Mouse (Mus musculus) right cerebral cortex, postnatal 14 days (tissue): ENCODE measurements at regions not wholly inside any gene's neighbourhood (a gene's known extent, or its start where the extent isn't known, plus 50 kb on each side); places are given as distances from the start of the nearest gene placed in this dataset.

Experiments
- DNase-seq: peaks from one replicate; pipeline ENCODE4 v3.0.0; 2022

- DNase-seq: no peak
Observed at GRCm38 (mm10) chr2:47750997-47751623, 1062.8 kb upstream of the Acvr2a start.

- DNase-seq: no peak
Observed at GRCm38 (mm10) chr2:47755716-47756115, 1058.2 kb upstream of the Acvr2a start.

- no peak for DNase-seq
Observed at GRCm38 (mm10) chr2:47756248-47756647, 1057.7 kb upstream of the Acvr2a start.

DNA sequence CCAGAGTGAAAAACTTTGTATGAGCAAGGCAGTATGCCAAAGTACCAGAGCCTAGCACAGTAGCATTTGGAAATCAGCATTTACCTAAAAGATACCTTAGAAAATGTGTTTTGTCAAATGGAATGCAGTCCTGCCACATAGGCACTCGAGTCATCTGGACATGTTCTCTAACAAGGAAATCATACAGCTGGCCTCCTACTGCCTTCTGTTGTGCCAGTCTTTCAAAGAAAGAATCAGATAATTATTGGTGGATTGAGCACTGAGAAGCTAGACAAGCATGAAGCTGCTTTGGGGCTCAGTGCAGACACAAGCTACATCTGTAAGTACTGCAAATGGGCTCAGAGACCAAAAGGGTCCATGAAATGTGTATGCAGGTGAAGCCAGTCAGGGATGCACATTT is 1038.1 kb upstream of the Acvr2a start:
- DNase-seq: no peak

GRCm38 (mm10) chr2:47776965-47777364 is 1036.9 kb upstream of the Acvr2a start:
- DNase-seq: no peak

GRCm38 (mm10) chr2:47785848-47786247 is 1028.1 kb upstream of the Acvr2a start:
- peak; percentile 32 for DNase-seq

GRCm38 (mm10) chr2:47822746-47823271 is 991.1 kb upstream of the Acvr2a start:
- no peak for DNase-seq

DNA sequence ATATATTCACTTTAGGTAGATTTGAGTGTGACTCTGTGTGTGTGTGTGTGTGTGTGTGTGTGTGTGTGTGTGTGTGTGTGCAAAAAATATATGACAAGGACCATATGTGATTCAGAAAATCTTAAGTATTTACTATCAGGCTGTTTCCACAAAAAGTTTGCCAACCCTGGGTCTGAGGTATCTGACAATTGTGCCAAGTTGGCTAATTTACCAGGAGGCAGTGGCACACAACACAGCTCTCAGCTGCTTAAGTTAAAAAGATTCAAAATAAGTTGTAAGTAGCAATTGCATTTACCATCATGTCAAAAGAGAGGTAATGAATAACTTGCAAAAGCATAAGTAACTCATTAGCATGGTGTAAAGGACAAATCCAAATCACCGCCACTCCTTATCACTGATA is 981.4 kb upstream of the Acvr2a start:
- DNase-seq: no peak

DNA sequence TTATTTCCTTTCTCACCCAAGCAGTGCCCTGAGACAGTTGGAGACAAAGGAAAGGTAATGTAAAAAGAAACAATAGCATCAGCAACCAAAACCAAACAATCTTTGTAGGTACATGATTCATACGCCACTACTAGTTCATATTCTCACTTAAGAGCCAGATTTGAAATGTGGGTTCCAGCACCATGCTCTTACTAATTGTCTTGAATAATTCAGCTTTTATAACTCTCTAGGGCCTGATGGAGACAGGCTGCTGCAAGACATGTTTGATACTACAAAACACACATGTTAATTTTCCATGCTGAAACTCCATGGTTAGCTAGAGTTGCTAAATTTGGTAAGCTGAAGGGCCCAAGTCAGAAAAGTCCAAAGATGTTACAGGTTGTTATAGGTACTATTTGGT is 980.4 kb upstream of the Acvr2a start:
- DNase-seq: no peak

GRCm38 (mm10) chr2:47834055-47834799 is 979.7 kb upstream of the Acvr2a start:
- DNase-seq: no peak

GRCm38 (mm10) chr2:47857229-47857628 is 956.7 kb upstream of the Acvr2a start:
- no peak for DNase-seq

GRCm38 (mm10) chr2:47862446-47862845 is 951.5 kb upstream of the Acvr2a start:
- DNase-seq: no peak

- DNase-seq: no peak
Observed at GRCm38 (mm10) chr2:47878002-47878401, 935.9 kb upstream of the Acvr2a start.

GRCm38 (mm10) chr2:47879071-47879470 is 934.8 kb upstream of the Acvr2a start:
- no peak for DNase-seq

- no peak for DNase-seq
Observed at GRCm38 (mm10) chr2:47879796-47880195, 934.1 kb upstream of the Acvr2a start.

DNA sequence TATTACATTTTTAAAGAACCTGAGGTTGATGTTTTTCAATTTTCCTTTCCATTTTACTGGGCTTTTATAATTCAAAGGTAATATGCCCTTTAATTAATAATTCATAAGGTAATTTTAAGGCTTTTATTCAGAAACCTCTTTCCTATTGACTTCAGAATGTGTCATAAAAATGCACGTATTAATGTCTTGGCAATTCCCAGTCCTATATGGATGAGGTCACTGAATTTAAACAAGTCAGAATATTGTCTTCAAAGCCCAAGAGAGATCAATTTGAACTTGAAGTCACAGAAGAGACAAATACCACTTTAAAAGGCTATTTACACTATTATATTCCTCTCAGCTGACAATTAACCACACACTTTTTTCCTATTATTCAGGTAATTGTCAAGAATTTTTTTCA is 925.7 kb upstream of the Acvr2a start:
- no peak for DNase-seq

- DNase-seq: no peak
Observed at GRCm38 (mm10) chr2:47891366-47891765, 922.5 kb upstream of the Acvr2a start.

DNA sequence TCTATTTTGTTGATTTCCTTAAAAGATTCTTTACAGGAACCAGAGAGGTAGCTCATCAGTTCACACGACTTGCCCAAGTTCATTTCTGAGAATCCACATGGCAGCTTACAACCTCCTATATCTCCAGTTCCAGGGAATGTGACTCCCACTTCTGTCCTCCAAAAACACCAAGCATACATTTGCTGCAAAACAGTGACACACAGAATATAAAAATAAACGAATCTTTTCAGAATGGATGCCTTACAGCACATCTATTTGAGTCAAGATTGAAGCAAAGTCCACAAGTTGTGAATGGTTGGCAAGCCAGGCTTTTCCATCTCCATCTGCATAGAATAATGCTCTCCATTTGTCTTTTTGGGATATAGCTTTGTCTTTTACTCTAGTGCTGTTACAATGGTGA is 921.0 kb upstream of the Acvr2a start:
- DNase-seq: no peak

- no peak for DNase-seq
Observed at GRCm38 (mm10) chr2:47894806-47895205, 919.1 kb upstream of the Acvr2a start.

GRCm38 (mm10) chr2:47914270-47914669 is 899.6 kb upstream of the Acvr2a start:
- DNase-seq: no peak

DNA sequence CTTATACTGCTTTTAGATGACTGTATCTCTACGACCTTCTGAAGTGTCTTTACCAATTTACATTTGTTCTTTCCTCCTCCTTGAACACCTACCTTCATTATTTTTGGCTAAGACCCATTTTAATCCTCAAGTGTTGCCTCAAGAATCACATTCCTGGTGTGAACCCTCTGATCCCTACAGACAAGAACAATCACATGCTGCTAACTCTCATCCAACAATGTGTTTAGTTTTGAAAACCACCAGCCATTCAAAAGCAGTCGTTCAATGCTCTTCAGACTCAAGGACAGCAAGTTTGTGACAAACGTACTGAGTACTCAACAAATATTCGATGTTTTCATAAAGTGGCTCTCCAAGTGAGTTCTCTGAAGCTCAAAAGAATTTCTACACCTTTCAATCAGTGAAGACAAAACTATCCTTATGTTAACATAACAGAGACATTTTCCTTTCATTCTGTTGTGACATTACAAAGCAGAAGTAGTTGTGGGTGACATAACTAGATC is 898.9 kb upstream of the Acvr2a start:
- DNase-seq: no peak

DNA sequence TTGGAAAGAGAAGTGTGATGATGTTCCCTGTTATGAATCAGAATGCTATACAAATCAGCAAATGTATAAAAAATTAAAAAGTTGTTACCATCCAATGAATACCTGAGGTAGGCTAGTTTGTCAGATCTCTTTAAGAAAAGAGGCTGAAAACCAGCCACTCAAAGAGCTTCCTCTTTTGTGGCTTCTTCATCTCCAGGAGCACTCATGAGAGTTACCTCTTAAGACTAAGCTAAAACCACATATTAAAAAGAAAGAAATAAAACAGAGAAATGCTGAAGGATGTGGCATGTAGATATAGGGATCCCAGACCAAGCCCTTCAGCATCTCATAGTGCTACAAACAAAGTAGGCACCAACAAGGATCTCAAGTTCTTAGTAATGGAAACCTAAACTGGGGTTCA is 890.9 kb upstream of the Acvr2a start:
- DNase-seq: no peak

GRCm38 (mm10) chr2:47926620-47927019 is 887.3 kb upstream of the Acvr2a start:
- no peak for DNase-seq

- DNase-seq: peak; percentile 7
Observed at GRCm38 (mm10) chr2:47945061-47945460, 868.8 kb upstream of the Acvr2a start.
